Mouse (Mus musculus) cerebellum, adult 2 months (tissue): ENCODE measurements around the gene Smok3b. TPM values are rescaled to one million over a fixed set of nuclear protein-coding genes. Genes with fewer than 3 reads are reported as not detected.

Experiments
- DNase-seq, 2 experiments: peaks; one replicate each; pipeline ENCODE4 v3.0.0; 2021
- H3K27ac ChIP-seq: fragments of 200-500 bp; 2 replicates; pipeline ENCODE4 v1.5.1; 2012; ENCODE audit warnings: low read length, control low read depth, inconsistent platforms; ENCODE audit not compliant: insufficient read depth
- H3K27me3 ChIP-seq: fragments of 200-500 bp; 2 replicates; pipeline ENCODE4 v1.6.1; 2012; ENCODE audit warnings: inconsistent platforms, mild to moderate bottlenecking, low read length, moderate library complexity; ENCODE audit not compliant: control insufficient read depth, insufficient read depth
- H3K4me1 ChIP-seq: fragments of 200-500 bp; 2 replicates; pipeline ENCODE4 v1.6.1; 2011; ENCODE audit warnings: low read length; ENCODE audit not compliant: control insufficient read depth, insufficient read depth
- H3K4me3 ChIP-seq: fragments of 200-500 bp; replicated peaks from 2 replicates; pipeline ENCODE3; 2011; ENCODE audit warnings: mild to moderate bottlenecking, low read depth, low read length, control low read depth; ENCODE audit not compliant: insufficient read depth
- CTCF ChIP-seq: fragments of 200-500 bp; IDR thresholded peaks from 2 replicates; pipeline ENCODE4 v1.5.1; 2011; ENCODE audit warnings: low read depth, mild to moderate bottlenecking, control low read depth, low read length, moderate library complexity, borderline replicate concordance; ENCODE audit not compliant: insufficient read depth
- POLR2A ChIP-seq: fragments of 200-500 bp; IDR thresholded peaks from 2 replicates; pipeline ENCODE4 v1.6.1; 2011; ENCODE audit warnings: low read length, control low read depth, borderline replicate concordance; ENCODE audit not compliant: insufficient read depth
- WGBS: fragments of 180-500 bp; shearing (Covaris S2); methylation state at CpG from one replicate; pipeline ENCODE4 v1.1.7; 2018; 5-methylcytosine and 5-hydroxymethylcytosine counted together
- polyA plus RNA-seq: library from polyadenylated mRNA; depleted of rRNA; stranded (reverse); fragments of >200 nt; gene quantifications from 2 replicates; pipeline ENCODE4 v1.2.3, GENCODE M21; 2012

Gene Smok3b
- polyA plus RNA-seq, 1 experiment: not detected

- Histone ChIP-seq H3K4me3 (no peak overlapping the region), H3K27me3 (no peaks in the 10 kb centered on the region), H3K27ac (no peak overlapping the region), H3K4me1 (no peaks in the 10 kb centered on the region)
- no peak for TF ChIP-seq CTCF
- no peak for DNase-seq
- 48% methylated on average over 2 of the region's 2 CpGs for WGBS
These were observed 54.9 kb downstream of the Smok3b start for GRCm38 (mm10) chr5:138076148-138076547.

- WGBS: 90% methylated on average over 5 of the region's 5 CpGs
- TF ChIP-seq CTCF (no peak), POLR2A (no peak)
- Histone ChIP-seq H3K4me1 (0 out of 2 replicates have a peak, but pooled peaks cover 2% of the 10 kb centered on the region), H3K27ac (no peak overlapping the region), H3K27me3 (no peaks in the 10 kb centered on the region), H3K4me3 (no peak overlapping the region)
- DNase-seq: no peak
These were observed 59.2 kb downstream of the Smok3b start for GRCm38 (mm10) chr5:138080456-138080855.

GRCm38 (mm10) chr5:138081446-138081845 is 60.2 kb downstream of the Smok3b start:
- Histone ChIP-seq H3K4me1 (0 out of 2 replicates have a peak, but pooled peaks cover 2% of the 10 kb centered on the region), H3K4me3 (no peak overlapping the region), H3K27me3 (no peaks in the 10 kb centered on the region), H3K27ac (no peak overlapping the region)
- TF ChIP-seq CTCF (no peak), POLR2A (no peak)
- WGBS: 85% methylated on average over 9 of the region's 9 CpGs
- DNase-seq: no peak

- H3K27me3 ChIP-seq: no peaks in the 10 kb centered on the region
- DNase-seq: no peak
- no peak overlapping the region for H3K27ac ChIP-seq
- peaks cover 5% of the 10 kb centered on the region for H3K4me1 ChIP-seq
- WGBS: 66% methylated on average over 2 of the region's 2 CpGs
- TF ChIP-seq POLR2A (no peak), CTCF (no peak)
- no peak overlapping the region for H3K4me3 ChIP-seq
These were observed 62.2 kb downstream of the Smok3b start for GRCm38 (mm10) chr5:138083318-138083900.

- TF ChIP-seq CTCF (no peak), POLR2A (no peak)
- no peak overlapping the region for H3K4me3 ChIP-seq
- no peak for DNase-seq
- H3K27me3 ChIP-seq: no peaks in the 10 kb centered on the region
- H3K4me1 ChIP-seq: peaks cover 5% of the 10 kb centered on the region
- H3K27ac ChIP-seq: no peak overlapping the region
- 93% methylated on average over 2 of the region's 2 CpGs for WGBS
These were observed 62.7 kb downstream of the Smok3b start for GRCm38 (mm10) chr5:138083936-138084335.

GRCm38 (mm10) chr5:138084507-138084906 is 63.3 kb downstream of the Smok3b start:
- peak overlapping the region; percentile 16; the same call in 1 of the 2 replicates for H3K27ac ChIP-seq
- DNase-seq: peak; percentile 9 to 15
- H3K4me1 ChIP-seq: peaks cover 5% of the 10 kb centered on the region
- H3K27me3 ChIP-seq: no peaks in the 10 kb centered on the region
- TF ChIP-seq POLR2A (no peak), CTCF (no peak)
- H3K4me3 ChIP-seq: peak overlapping the region; percentile 93
- WGBS: 82% methylated on average over 2 of the region's 2 CpGs

GRCm38 (mm10) chr5:138084996-138085395 is 63.8 kb downstream of the Smok3b start, which contains the start of gene Zkscan1:
Gene Zkscan1 (plus strand): TSS chr5:138085084.
- DNase-seq: peak; percentile 81 to 90
- Histone ChIP-seq H3K27ac (peak within 1 kb of the TSS; percentile 85), H3K27me3 (no peaks in the 10 kb centered on the region), H3K4me3 (peak within 1 kb of the TSS; percentile 93), H3K4me1 (peaks cover 5% of the 10 kb centered on the region)
- TF ChIP-seq CTCF: no peak
- peak; percentile 82; the same call in 1 of the 2 replicates for TF ChIP-seq POLR2A
- WGBS: under 1% methylated on average over 27 of the region's 27 CpGs

GRCm38 (mm10) chr5:138085421-138085911 is 64.2 kb downstream of the Smok3b start:
- peaks cover 5% of the 10 kb centered on the region for H3K4me1 ChIP-seq
- peak in 1 of 2 experiments; percentile 22 for DNase-seq
- H3K27me3 ChIP-seq: no peaks in the 10 kb centered on the region
- WGBS: under 1% methylated on average over 18 of the region's 18 CpGs
- TF ChIP-seq POLR2A: no peak
- TF ChIP-seq CTCF: no peak
- H3K27ac ChIP-seq: peak overlapping the region; percentile 85; the same call in 1 of the 2 replicates
- H3K4me3 ChIP-seq: peak overlapping the region; percentile 93
